Mouse (Mus musculus) midbrain, embryonic 11.5 days (tissue): ENCODE data around the gene Ap1g1. TPM values are rescaled to one million over a fixed set of nuclear protein-coding genes. Genes with fewer than 3 reads are reported as not detected.

ENCODE experiments used
- polyA plus RNA-seq: library from polyadenylated mRNA; unstranded; fragments of >200 nt; fragmentation: Nextera tagmentation; extraction: Ambion mirVana; gene quantifications from 2 replicates; pipeline ENCODE4 v1.2.1, GENCODE M21; 2014

Gene Ap1g1
- polyA plus RNA-seq, 1 experiment from 2014 or later, result 41.6 TPM

Other genes with a start within 250 kb of the Ap1g1 start
- 18.7 and 22.0 TPM in 2 replicates for gene Dhx38, start 212.7 kb upstream of the Ap1g1 start, polyA plus RNA-seq
- gene Txnl4b, start 212.7 kb upstream of the Ap1g1 start, polyA plus RNA-seq, result 28.2 and 31.4 TPM in 2 replicates
- gene Hp, start 199.4 kb upstream of the Ap1g1 start, polyA plus RNA-seq, result 0.33 and 0.34 TPM in 2 replicates
- 38.5 and 44.9 TPM in 2 replicates for gene Dhodh, start 169.9 kb upstream of the Ap1g1 start, polyA plus RNA-seq
- gene Pkd1l3, start 164.0 kb upstream of the Ap1g1 start, polyA plus RNA-seq, result 0.20 and 0.36 TPM in 2 replicates
- 182 and 187 TPM in 2 replicates for gene Ist1, start 85.3 kb upstream of the Ap1g1 start, polyA plus RNA-seq
- 50.9 and 52.4 TPM in 2 replicates for gene Zfp821, start 73.0 kb upstream of the Ap1g1 start, polyA plus RNA-seq
- 4.9 and 5.4 TPM in 2 replicates for gene Atxn1l, start 40.8 kb upstream of the Ap1g1 start, polyA plus RNA-seq
- gene Phlpp2, start 90.0 kb downstream of the Ap1g1 start, polyA plus RNA-seq, result 2.7 and 3.2 TPM in 2 replicates
- gene Marveld3, start 183.6 kb downstream of the Ap1g1 start, polyA plus RNA-seq, result 0.25 and 0.37 TPM in 2 replicates
- gene Tat, start 211.9 kb downstream of the Ap1g1 start, polyA plus RNA-seq, result not detected in 2 replicates